In the genomic region with DNA sequence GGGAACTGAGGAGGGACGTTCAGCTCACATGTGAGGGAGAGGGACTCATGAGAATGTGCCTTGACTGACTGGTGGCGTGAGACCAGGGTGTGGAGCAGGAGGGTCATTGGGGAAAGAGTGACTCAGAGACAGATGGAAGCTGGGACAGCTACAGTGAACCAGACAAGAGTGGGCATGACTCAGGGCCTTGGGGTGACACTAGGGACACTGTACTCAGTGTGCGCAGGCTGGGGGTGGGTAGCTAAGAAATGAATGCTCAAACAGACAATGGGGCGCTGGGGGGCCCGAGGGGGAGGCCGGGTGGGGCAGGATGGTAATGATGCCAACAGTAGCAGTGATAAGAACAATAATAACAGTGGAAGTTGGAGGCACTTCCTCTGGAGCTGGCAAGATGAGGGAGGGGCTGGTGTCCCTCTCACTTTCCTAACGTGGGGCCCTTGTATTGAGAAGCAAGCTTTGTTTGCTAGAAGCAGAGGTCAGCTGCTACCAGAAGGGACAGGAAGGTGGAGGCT, we compare ENCODE assay signal across 15 mouse cellular contexts.
DNase-seq lines count a peak whose midpoint lies in the region; ATAC-seq and TF ChIP-seq lines count a peak whose summit lies in the region.
"Had no signal": no experiment of that assay in that cellular context is flagged by ENCODE, and none has a peak within 500 bp of the region (broad histone marks: within the 10 kb centered on the region; RNA-seq: fewer than 3 reads in every experiment).

No protein-coding gene starts in this region.

- no peaks in the 10 kb centered on the region for H3K4me1 ChIP-seq in kidney, postnatal 0 days (replicated peaks; ENCODE audit: insufficient read depth, low read length)
- H3K4me1 ChIP-seq in kidney, adult 2 months (ENCODE audit: control insufficient read depth, insufficient read depth, low read length) = no peaks in the 10 kb centered on the region
- H3K4me1 ChIP-seq in hindbrain, postnatal 0 days (ENCODE audit: insufficient read depth, low read length) = no peaks in the 10 kb centered on the region
- H3K4me1 ChIP-seq: embryonic facial prominence, embryonic 12.5 days; hindbrain, embryonic 12.5 days; limb, embryonic 10.5 days; midbrain, embryonic 15.5 days had no signal

- no peak for TF ChIP-seq CTCF in kidney, postnatal 0 days (IDR thresholded peaks at IDR 0.05; ENCODE audit: low read depth)
- no peak for TF ChIP-seq CTCF in kidney, adult 2 months (conservative IDR thresholded peaks at IDR 0.05; ENCODE audit: insufficient read depth, insufficient read length, low read depth, low read length)
- no peak for TF ChIP-seq CTCF in hindbrain, postnatal 0 days (IDR thresholded peaks at IDR 0.05; ENCODE audit: low read depth)

- H3K4me3 ChIP-seq in kidney, postnatal 0 days (replicated peaks; ENCODE audit: low read depth, low read length) = no peak overlapping the region
- no peak overlapping the region for H3K4me3 ChIP-seq in kidney, adult 2 months (ENCODE audit: insufficient read depth, low read depth, low read length)
- no peak overlapping the region for H3K4me3 ChIP-seq in hindbrain, postnatal 0 days (ENCODE audit: low read length)
- H3K4me3 ChIP-seq: embryonic facial prominence, embryonic 12.5 days; gastrocnemius, adult 2 months; hindbrain, embryonic 12.5 days; limb, embryonic 10.5 days; midbrain, embryonic 15.5 days had no signal

- no peak overlapping the region for H3K9ac ChIP-seq in kidney, postnatal 0 days (ENCODE audit: low read depth, low read length)
- no peak overlapping the region for H3K9ac ChIP-seq in hindbrain, postnatal 0 days (replicated peaks; ENCODE audit: low read length)
- H3K9ac ChIP-seq: embryonic facial prominence, embryonic 12.5 days; hindbrain, embryonic 12.5 days; midbrain, embryonic 15.5 days had no signal

- H3K9me3 ChIP-seq in kidney, postnatal 0 days (replicated peaks; ENCODE audit: low read length) = no peaks in the 10 kb centered on the region
- H3K9me3 ChIP-seq in hindbrain, postnatal 0 days (ENCODE audit: low read length) = no peaks in the 10 kb centered on the region
- H3K9me3 ChIP-seq: embryonic facial prominence, embryonic 12.5 days; hindbrain, embryonic 12.5 days; limb, embryonic 10.5 days; midbrain, embryonic 15.5 days had no signal

- TF ChIP-seq POLR2A in kidney, adult 2 months (IDR thresholded peaks at IDR 0.05; ENCODE audit: low read depth, low read length) = no peak

- no peaks in the 10 kb centered on the region for H3K27me3 ChIP-seq in kidney, postnatal 0 days (ENCODE audit: insufficient read depth, low read length)
- H3K27me3 ChIP-seq in kidney, adult 2 months (replicated peaks; ENCODE audit: control insufficient read depth, insufficient read depth, low read length) = no peaks in the 10 kb centered on the region
- no peaks in the 10 kb centered on the region for H3K27me3 ChIP-seq in hindbrain, postnatal 0 days (ENCODE audit: insufficient read depth, low read length)
- H3K27me3 ChIP-seq: embryonic facial prominence, embryonic 12.5 days; hindbrain, embryonic 12.5 days; midbrain, embryonic 15.5 days had no signal

- no peak overlapping the region for H3K27ac ChIP-seq in kidney, postnatal 0 days
- H3K27ac ChIP-seq in kidney, adult 2 months (ENCODE audit: insufficient read depth, low read depth, low read length) = no peak overlapping the region
- no peak overlapping the region for H3K27ac ChIP-seq in hindbrain, postnatal 0 days
- H3K27ac ChIP-seq: embryonic facial prominence, embryonic 12.5 days; gastrocnemius, adult 2 months; hindbrain, embryonic 12.5 days; limb, embryonic 10.5 days; midbrain, embryonic 15.5 days had no signal

- no peak for ATAC-seq in kidney, postnatal 0 days (replicated peaks; ENCODE audit: low FRiP score, low read depth)
- ATAC-seq in hindbrain, postnatal 0 days = no peak
- ATAC-seq: midbrain, embryonic 15.5 days had no signal

- intact Hi-C loops in heart, postnatal 10 days (cut with DNase I) = loop anchor here (5.0 kb wide), 1 partner anchor 301 kb away; no protein-coding TSS in a partner anchor
- intact Hi-C loops in gastrocnemius, postnatal 14 days (cut with DNase I; ENCODE audit: low total_unique reads) = loop anchor here (5.0 to 10.0 kb wide), 2 partner anchors 116 to 254 kb away; no protein-coding TSS in a partner anchor

- no peak overlapping the region for H3K4me2 ChIP-seq in kidney, postnatal 0 days (ENCODE audit: low read length)
- H3K4me2 ChIP-seq in hindbrain, postnatal 0 days (ENCODE audit: low read depth, low read length) = no peak overlapping the region
- H3K4me2 ChIP-seq: embryonic facial prominence, embryonic 12.5 days; hindbrain, embryonic 12.5 days; midbrain, embryonic 15.5 days had no signal

- H3K36me3 ChIP-seq in kidney, postnatal 0 days (ENCODE audit: insufficient read depth, low read length) = no peaks in the 10 kb centered on the region
- H3K36me3 ChIP-seq in kidney, adult 2 months (ENCODE audit: control insufficient read depth, insufficient read depth, low read length) = no peaks in the 10 kb centered on the region
- no peaks in the 10 kb centered on the region for H3K36me3 ChIP-seq in hindbrain, postnatal 0 days (ENCODE audit: insufficient read depth, low read length)
- H3K36me3 ChIP-seq: embryonic facial prominence, embryonic 12.5 days; hindbrain, embryonic 12.5 days; limb, embryonic 10.5 days; midbrain, embryonic 15.5 days had no signal

- 60% methylated on average over 7 of the region's 7 CpGs for WGBS in kidney, postnatal 0 days
- WGBS in kidney, adult 2 months = 68% methylated on average over 7 of the region's 7 CpGs
- 70% methylated on average over 7 of the region's 7 CpGs for WGBS in hindbrain, postnatal 0 days

- peak; percentile 25 for DNase-seq in kidney, postnatal 0 days (ENCODE audit: low spot score)
- no peak for DNase-seq in kidney, adult 2 months
- peak; percentile 19 to 20 for DNase-seq in heart, adult 9 months (ENCODE audit: low spot score in 2 of 2)
- peak; percentile 10 to 12 for DNase-seq in heart, postnatal 10 days
- peak; percentile 47 for DNase-seq in lung, postnatal 14 days
- no peak for DNase-seq in gastrocnemius, postnatal 14 days
- no peak for DNase-seq in frontal cortex, postnatal 36 days (ENCODE audit: low spot score in 2 of 2)
- no peak for DNase-seq in hindbrain, postnatal 0 days (ENCODE audit: low spot score)
- DNase-seq: cerebellum, postnatal 25 days; gastrocnemius, adult 2 months; kidney, adult 18-20 months had no signal

Comparison
In these comparisons a context has a peak if more than half of its experiments do, and no peak if none do; other contexts are left out.
1. DNase-seq: peak in kidney, postnatal 0 days (single experiment), heart, adult 9 months (2 of 2), heart, postnatal 10 days (2 of 2) and lung, postnatal 14 days (single experiment); none in kidney, adult 2 months (single experiment), gastrocnemius, postnatal 14 days (single experiment), frontal cortex, postnatal 36 days (0 of 2) and hindbrain, postnatal 0 days (single experiment).